Mouse (Mus musculus) bone marrow, adult 2 months (tissue): ENCODE data around the gene Adgrl3.

ENCODE experiments used
- CTCF ChIP-seq: fragments of 200-500 bp; IDR thresholded peaks from 2 replicates; pipeline ENCODE4 v1.5.1; 2011; ENCODE audit warnings: low read length, control low read depth; ENCODE audit not compliant: control insufficient read depth, insufficient read depth
- POLR2A ChIP-seq: fragments of 200-500 bp; IDR thresholded peaks from 2 replicates; pipeline ENCODE4 v1.6.1; 2011; ENCODE audit warnings: low read depth, mild to moderate bottlenecking, control low read depth, low read length, borderline replicate concordance; ENCODE audit not compliant: control insufficient read depth

GRCm38 (mm10) chr5:81556008-81556407 lies 536.1 kb downstream of the Adgrl3 start:
- TF ChIP-seq POLR2A (no peak), CTCF (no peak)
